Mouse (Mus musculus): ENCODE results near the gene Gm960. TPM values are rescaled to one million over a fixed set of nuclear protein-coding genes. Genes with fewer than 3 reads are reported as not detected.

The Gm960 gene
- polyA plus RNA-seq, 1 experiment from 2014 or later, result 4.7 TPM

- ATAC-seq (ENCODE audit: insufficient number of reproducible peaks, insufficient read depth, low FRiP score, low TSS enrichment), result no peak
- Histone ChIP-seq H3K4me2 (replicated peaks) (no peak overlapping the region), H3K27ac (no peak overlapping the region), H3K4me1 (peaks cover 19% of the 10 kb centered on the region), H3K36me3 (peaks cover 35% of the 10 kb centered on the region), H3K9me3 (no peaks in the 10 kb centered on the region), H3K9ac (no peak overlapping the region), H3K4me3 (no peak overlapping the region), H3K27me3 (no peaks in the 10 kb centered on the region)
- WGBS, result 84% methylated on average over 5 of the region's 5 CpGs
These were observed 75.7 kb downstream of the Gm960 start for GRCm38 (mm10) chr19:4622780-4623179.

- no peaks in the 10 kb centered on the region for H3K9me3 ChIP-seq
- H3K36me3 ChIP-seq, result peaks cover 35% of the 10 kb centered on the region
- H3K27me3 ChIP-seq, result no peaks in the 10 kb centered on the region
- H3K4me2 ChIP-seq (replicated peaks), result no peak overlapping the region
- H3K27ac ChIP-seq, result no peak overlapping the region
- no peak for ATAC-seq (ENCODE audit: insufficient number of reproducible peaks, insufficient read depth, low FRiP score, low TSS enrichment)
- WGBS, result 90% methylated on average over 7 of the region's 7 CpGs
- H3K4me3 ChIP-seq, result no peak overlapping the region
- H3K4me1 ChIP-seq, result peaks cover 15% of the 10 kb centered on the region
- no peak overlapping the region for H3K9ac ChIP-seq
These were observed 77.7 kb downstream of the Gm960 start for GRCm38 (mm10) chr19:4620721-4621120.

- no peak for ATAC-seq (ENCODE audit: insufficient number of reproducible peaks, insufficient read depth, low FRiP score, low TSS enrichment)
- 80% methylated on average over 10 of the region's 10 CpGs for WGBS
- H3K27me3 ChIP-seq, result no peaks in the 10 kb centered on the region
- no peak overlapping the region for H3K4me2 ChIP-seq (replicated peaks)
- H3K9me3 ChIP-seq, result no peaks in the 10 kb centered on the region
- no peak overlapping the region for H3K4me3 ChIP-seq
- peaks cover 10% of the 10 kb centered on the region for H3K4me1 ChIP-seq
- H3K36me3 ChIP-seq, result peaks cover 35% of the 10 kb centered on the region
- no peak overlapping the region for H3K9ac ChIP-seq
- H3K27ac ChIP-seq, result no peak overlapping the region
These were observed 79.0 kb downstream of the Gm960 start for GRCm38 (mm10) chr19:4619461-4619860.

- Histone ChIP-seq H3K27me3 (no peaks in the 10 kb centered on the region), H3K4me3 (0 out of 2 replicates have a peak overlapping the region, but pooled peaks have one; percentile 1), H3K9ac (no peak overlapping the region), H3K4me2 (replicated peaks) (no peak overlapping the region), H3K36me3 (peaks cover 36% of the 10 kb centered on the region), H3K9me3 (no peaks in the 10 kb centered on the region), H3K27ac (no peak overlapping the region), H3K4me1 (peaks cover 22% of the 10 kb centered on the region)
- 30% methylated on average over 18 of the region's 18 CpGs for WGBS
- no peak for ATAC-seq (ENCODE audit: insufficient number of reproducible peaks, insufficient read depth, low FRiP score, low TSS enrichment)
These were observed 80.3 kb downstream of the Gm960 start for GRCm38 (mm10) chr19:4618183-4618582.

GRCm38 (mm10) chr19:4616546-4616945, 81.9 kb downstream of the Gm960 start:
- Histone ChIP-seq H3K4me2 (replicated peaks) (peak overlapping the region; percentile 61), H3K9ac (peak overlapping the region; percentile 96; the same call in 1 of the 2 replicates)

GRCm38 (mm10) chr19:4615151-4616093, 83.0 kb downstream of the Gm960 start, which contains the start of gene Lrfn4:
TSS of gene Lrfn4 (minus strand) at chr19:4615667.
- Histone ChIP-seq H3K36me3 (peaks cover 35% of the 10 kb centered on the region), H3K4me3 (peak within 1 kb of the TSS; percentile 83), H3K27ac (peak within 1 kb of the TSS; percentile 92), H3K9me3 (no peaks in the 10 kb centered on the region), H3K4me2 (replicated peaks) (peak within 1 kb of the TSS; percentile 61), H3K27me3 (no peaks in the 10 kb centered on the region), H3K4me1 (peaks cover 27% of the 10 kb centered on the region), H3K9ac (peak within 1 kb of the TSS; percentile 96)
- WGBS, result under 1% methylated on average over 83 of the region's 87 CpGs
- ATAC-seq (ENCODE audit: insufficient number of reproducible peaks, insufficient read depth, low FRiP score, low TSS enrichment), result peak; percentile 91

More at GRCm38 (mm10) chr19:4616546-4616945, 81.9 kb downstream of the Gm960 start:
- H3K9me3 ChIP-seq, result no peaks in the 10 kb centered on the region
- H3K27me3 ChIP-seq, result no peaks in the 10 kb centered on the region
- peak overlapping the region; percentile 83 for H3K4me3 ChIP-seq
- H3K4me1 ChIP-seq, result peaks cover 27% of the 10 kb centered on the region
- 0 out of 2 replicates have a peak overlapping the region, but pooled peaks have one; percentile 92 for H3K27ac ChIP-seq
- no peak for ATAC-seq (ENCODE audit: insufficient number of reproducible peaks, insufficient read depth, low FRiP score, low TSS enrichment)
- 38% methylated on average over 4 of the region's 4 CpGs for WGBS
- H3K36me3 ChIP-seq, result peaks cover 37% of the 10 kb centered on the region

GRCm38 (mm10) chr19:4614305-4615150, 83.9 kb downstream of the Gm960 start:
- WGBS, result 21% methylated on average over 37 of the region's 49 CpGs
- H3K4me1 ChIP-seq, result peaks cover 27% of the 10 kb centered on the region

GRCm38 (mm10) chr19:4613464-4614304, 84.8 kb downstream of the Gm960 start:
- 84% methylated on average over 33 of the region's 33 CpGs for WGBS
- peak overlapping the region; percentile 61 for H3K4me2 ChIP-seq (replicated peaks)

More at GRCm38 (mm10) chr19:4614305-4615150, 83.9 kb downstream of the Gm960 start:
- H3K9ac ChIP-seq, result peak overlapping the region; percentile 96
- no peaks in the 10 kb centered on the region for H3K27me3 ChIP-seq
- no peaks in the 10 kb centered on the region for H3K9me3 ChIP-seq
- ATAC-seq (ENCODE audit: insufficient number of reproducible peaks, insufficient read depth, low FRiP score, low TSS enrichment), result no peak
- peak overlapping the region; percentile 83 for H3K4me3 ChIP-seq
- H3K36me3 ChIP-seq, result peaks cover 33% of the 10 kb centered on the region
- H3K27ac ChIP-seq, result peak overlapping the region; percentile 92
- H3K4me2 ChIP-seq (replicated peaks), result peak overlapping the region; percentile 61

GRCm38 (mm10) chr19:4612181-4612961, 86.1 kb downstream of the Gm960 start:
- Histone ChIP-seq H3K27ac (no peak overlapping the region), H3K27me3 (no peaks in the 10 kb centered on the region), H3K9ac (no peak overlapping the region), H3K4me3 (no peak overlapping the region), H3K9me3 (no peaks in the 10 kb centered on the region), H3K36me3 (peaks cover 33% of the 10 kb centered on the region), H3K4me2 (replicated peaks) (no peak overlapping the region), H3K4me1 (peaks cover 27% of the 10 kb centered on the region)
- WGBS, result 87% methylated on average over 19 of the region's 19 CpGs
- ATAC-seq (ENCODE audit: insufficient number of reproducible peaks, insufficient read depth, low FRiP score, low TSS enrichment), result no peak

More at GRCm38 (mm10) chr19:4613464-4614304, 84.8 kb downstream of the Gm960 start:
- Histone ChIP-seq H3K27ac (peak overlapping the region; percentile 92), H3K9me3 (no peaks in the 10 kb centered on the region), H3K36me3 (peaks cover 33% of the 10 kb centered on the region), H3K9ac (peak overlapping the region; percentile 96), H3K27me3 (no peaks in the 10 kb centered on the region), H3K4me3 (peak overlapping the region; percentile 83), H3K4me1 (peaks cover 27% of the 10 kb centered on the region)
- no peak for ATAC-seq (ENCODE audit: insufficient number of reproducible peaks, insufficient read depth, low FRiP score, low TSS enrichment)

GRCm38 (mm10) chr19:4610109-4610508, 88.4 kb downstream of the Gm960 start:
- Histone ChIP-seq H3K4me1 (peaks cover 18% of the 10 kb centered on the region), H3K4me3 (no peak overlapping the region), H3K9ac (no peak overlapping the region), H3K9me3 (no peaks in the 10 kb centered on the region), H3K4me2 (replicated peaks) (no peak overlapping the region), H3K27ac (no peak overlapping the region), H3K36me3 (peaks cover 33% of the 10 kb centered on the region), H3K27me3 (no peaks in the 10 kb centered on the region)
- ATAC-seq (ENCODE audit: insufficient number of reproducible peaks, insufficient read depth, low FRiP score, low TSS enrichment), result no peak
- WGBS, result 64% methylated on average over 4 of the region's 4 CpGs
